Mouse (Mus musculus) MEL (cell line): ENCODE data around the gene Gpx4. TPM values are rescaled to one million over a fixed set of nuclear protein-coding genes. Genes with fewer than 3 reads are reported as not detected.

Experiments used
- DNase-seq: peaks from one replicate; pipeline ENCODE4 v3.0.0; 2011; ENCODE audit warnings: low read depth, low spot score
- H3K27ac ChIP-seq: 2 replicates; pipeline ENCODE4 v1.5.1; 2012; ENCODE audit warnings: low read depth, mild to moderate bottlenecking, control low read depth, low read length, moderate library complexity; ENCODE audit not compliant: control insufficient read depth
- H3K27me3 ChIP-seq, 2 experiments: fragments of 150-350 bp in 1 of 2; sonication (generic) in 1 of 2; 2 replicates each; pipeline ENCODE4 v1.6.1; 2012; ENCODE audit warnings: low read length in 2 of 2, mild to moderate bottlenecking in 2 of 2, improper control_type of control experiment in 1 of 2, moderate library complexity in 1 of 2; ENCODE audit not compliant: insufficient read depth in 2 of 2, control insufficient read depth in 1 of 2
- H3K36me3 ChIP-seq, 2 experiments: 2 replicates each; pipeline ENCODE4 v1.6.1; 2012 to 2014; ENCODE audit warnings: low read length in 2 of 2, improper control_type of control experiment in 1 of 2, inconsistent platforms in 1 of 2, mild to moderate bottlenecking in 1 of 2; ENCODE audit not compliant: insufficient read depth in 2 of 2, control insufficient read depth in 1 of 2
- H3K4me1 ChIP-seq, 2 experiments: fragments of 150-350 bp in 1 of 2; sonication (generic) in 1 of 2; 2 replicates each; pipeline ENCODE4 v1.6.1; 2012; ENCODE audit warnings: low read length in 2 of 2, improper control_type of control experiment in 1 of 2, mild to moderate bottlenecking in 1 of 2; ENCODE audit not compliant: insufficient read depth in 2 of 2, control insufficient read depth in 1 of 2
- H3K4me3 ChIP-seq, 2 experiments: fragments of 150-350 bp in 1 of 2; sonication (generic) in 1 of 2; 2 replicates each; pipeline ENCODE4 v1.5.1; 2012; ENCODE audit warnings: low read depth in 2 of 2, low read length in 2 of 2, mild to moderate bottlenecking in 2 of 2, moderate library complexity in 2 of 2, control low read depth in 1 of 2, improper control_type of control experiment in 1 of 2; ENCODE audit not compliant: control insufficient read depth in 1 of 2, insufficient read depth in 1 of 2
- H3K79me2 ChIP-seq: 2 replicates; pipeline ENCODE4 v1.6.1; 2012; ENCODE audit warnings: mild to moderate bottlenecking, low read length, moderate library complexity; ENCODE audit not compliant: control insufficient read depth, poor library complexity, insufficient read depth
- H3K9ac ChIP-seq: 2 replicates; pipeline ENCODE4 v1.6.1; 2012; ENCODE audit warnings: low read depth, mild to moderate bottlenecking, control low read depth, low read length, moderate library complexity; ENCODE audit not compliant: control insufficient read depth, poor library complexity, severe bottlenecking
- H3K9me3 ChIP-seq: fragments of 150-350 bp; sonication (generic); replicated peaks from 2 replicates; pipeline ENCODE4 v1.6.1; 2012; ENCODE audit warnings: mild to moderate bottlenecking, low read length, improper control_type of control experiment, moderate library complexity; ENCODE audit not compliant: insufficient read depth
- ELF1 ChIP-seq: IDR thresholded peaks from 2 replicates; pipeline ENCODE4 v1.6.1; 2014; ENCODE audit warnings: low read depth, mild to moderate bottlenecking, inconsistent platforms, low read length, improper control_type of control experiment, moderate library complexity
- GATA1 ChIP-seq: IDR thresholded peaks from 2 replicates; pipeline ENCODE4 v1.6.1; 2011; ENCODE audit warnings: low read depth, low read length, improper control_type of control experiment
- JUND ChIP-seq: IDR thresholded peaks from 2 replicates; pipeline ENCODE4 v1.6.1; 2011; ENCODE audit warnings: low read depth, mild to moderate bottlenecking, improper control_type of control experiment, low read length
- MAFK ChIP-seq: IDR thresholded peaks from 2 replicates; pipeline ENCODE4 v1.6.1; 2011; ENCODE audit warnings: low read depth, mild to moderate bottlenecking, low read length, improper control_type of control experiment, borderline replicate concordance
- MAX ChIP-seq: IDR thresholded peaks from 2 replicates; pipeline ENCODE4 v1.6.1; 2011; ENCODE audit warnings: low read length, improper control_type of control experiment
- MEF2A ChIP-seq: IDR thresholded peaks from 2 replicates; pipeline ENCODE4 v1.6.1; 2014; ENCODE audit warnings: low read depth, mild to moderate bottlenecking, inconsistent platforms, low read length, improper control_type of control experiment; ENCODE audit not compliant: poor library complexity, insufficient replicate concordance, severe bottlenecking; ENCODE audit errors: extremely low read depth
- MYB ChIP-seq: IDR thresholded peaks from 2 replicates; pipeline ENCODE4 v1.6.1; 2011; ENCODE audit warnings: mild to moderate bottlenecking, low read depth, low read length, improper control_type of control experiment
- POLR2AphosphoS2 ChIP-seq: IDR thresholded peaks from 2 replicates; pipeline ENCODE4 v1.6.1; 2011; ENCODE audit warnings: low read length, improper control_type of control experiment
- RAD21 ChIP-seq: IDR thresholded peaks from 2 replicates; pipeline ENCODE4 v1.6.1; 2011; ENCODE audit warnings: mild to moderate bottlenecking, low read depth, low read length, improper control_type of control experiment
- TCF12 ChIP-seq: IDR thresholded peaks from 2 replicates; pipeline ENCODE4 v1.6.1; 2014; ENCODE audit warnings: low read depth, mild to moderate bottlenecking, inconsistent platforms, low read length, improper control_type of control experiment, moderate library complexity
- UBTF ChIP-seq: IDR thresholded peaks from 2 replicates; pipeline ENCODE4 v1.6.1; 2012; ENCODE audit warnings: low read depth, mild to moderate bottlenecking, inconsistent platforms, low read length, improper control_type of control experiment, moderate library complexity, borderline replicate concordance; ENCODE audit not compliant: insufficient read depth
- USF1 ChIP-seq: IDR thresholded peaks from 2 replicates; pipeline ENCODE4 v1.6.1; 2014; ENCODE audit warnings: low read depth, mild to moderate bottlenecking, inconsistent platforms, low read length, improper control_type of control experiment, moderate library complexity
- USF2 ChIP-seq, 2 experiments: IDR thresholded peaks; 2 replicates each; pipeline ENCODE4 v1.6.1; 2011 to 2012; ENCODE audit warnings: improper control_type of control experiment in 2 of 2, low read length in 2 of 2, borderline replicate concordance in 1 of 2, inconsistent platforms in 1 of 2, low read depth in 1 of 2, mild to moderate bottlenecking in 1 of 2; ENCODE audit not compliant: insufficient read depth in 1 of 2
- ZMIZ1 ChIP-seq: IDR thresholded peaks from 2 replicates; pipeline ENCODE4 v1.6.1; 2012; ENCODE audit warnings: low read depth, mild to moderate bottlenecking, inconsistent platforms, low read length, improper control_type of control experiment, moderate library complexity
- polyA plus RNA-seq, 2 experiments: library from polyadenylated mRNA; stranded (reverse) in 1 of 2; unstranded in 1 of 2; fragments of >175 nt in 1 of 2; fragments of >200 nt in 1 of 2; gene quantifications; 2 replicates each; pipeline versions ENCODE4 v1.2.1 to v1.2.4; 2012; ENCODE audit warnings: low replicate concordance in 2 of 2, low read depth in 1 of 2; ENCODE audit not compliant: insufficient read length in 2 of 2, insufficient read depth in 1 of 2, missing spikeins in 1 of 2
- total RNA-seq: library from RNA; depleted of rRNA; stranded (reverse); fragments of 300-350 nt; gene quantifications from 2 replicates; pipeline ENCODE4 v1.2.3, GENCODE M21; 2012

Gene Gpx4
- total and polyA plus RNA-seq, 3 experiments: 508 to 536 TPM; not detected in 1

DNA sequence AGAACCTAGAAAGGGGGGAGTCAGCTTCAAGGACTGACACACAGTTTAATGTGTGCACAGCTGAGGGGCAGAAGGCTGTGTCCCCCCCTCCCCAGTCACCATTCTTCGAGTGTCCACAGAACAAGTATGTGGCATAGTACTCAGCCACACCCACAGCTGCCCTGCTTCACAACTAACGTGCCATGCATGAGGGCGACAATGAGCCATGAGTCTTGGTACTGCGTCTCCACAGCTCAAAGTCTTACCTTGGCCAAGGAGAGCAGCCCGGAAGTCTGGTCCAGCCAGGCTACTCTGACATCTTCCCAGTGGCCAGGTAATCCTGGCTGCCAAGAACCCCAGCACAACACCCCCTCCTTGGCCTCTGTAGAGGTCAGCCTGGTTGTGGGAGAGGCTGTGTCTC lies 45.7 kb downstream of the Gpx4 start:
- Histone ChIP-seq H3K27ac (no peak overlapping the region), H3K9ac (no peak overlapping the region), H3K36me3 (peaks cover 0 to 4% of the 10 kb centered on the region in 2 experiments; a peak in 3 of 4 replicates), H3K27me3 (no peaks in the 10 kb centered on the region)
- no peak for DNase-seq
- no peak for TF ChIP-seq TCF12
- no peak for TF ChIP-seq ZMIZ1
- TF ChIP-seq MYB: no peak
- no peak for TF ChIP-seq UBTF
- TF ChIP-seq RAD21: no peak
- TF ChIP-seq GATA1: no peak
- TF ChIP-seq USF2 (IDR thresholded peaks at IDR 0.05; ENCODE audit: borderline replicate concordance in 1 of 2, insufficient read depth in 1 of 2, low read depth in 1 of 2, low read length in 2 of 2): no peak
- TF ChIP-seq, all 39 proteins: peak for 0
- H3K79me2 ChIP-seq: peaks cover 7% of the 10 kb centered on the region
- peaks cover under 1 to 4% of the 10 kb centered on the region in 2 experiments for H3K4me1 ChIP-seq
- no peak overlapping the region for H3K4me3 ChIP-seq
- no peaks in the 10 kb centered on the region for H3K9me3 ChIP-seq

DNA sequence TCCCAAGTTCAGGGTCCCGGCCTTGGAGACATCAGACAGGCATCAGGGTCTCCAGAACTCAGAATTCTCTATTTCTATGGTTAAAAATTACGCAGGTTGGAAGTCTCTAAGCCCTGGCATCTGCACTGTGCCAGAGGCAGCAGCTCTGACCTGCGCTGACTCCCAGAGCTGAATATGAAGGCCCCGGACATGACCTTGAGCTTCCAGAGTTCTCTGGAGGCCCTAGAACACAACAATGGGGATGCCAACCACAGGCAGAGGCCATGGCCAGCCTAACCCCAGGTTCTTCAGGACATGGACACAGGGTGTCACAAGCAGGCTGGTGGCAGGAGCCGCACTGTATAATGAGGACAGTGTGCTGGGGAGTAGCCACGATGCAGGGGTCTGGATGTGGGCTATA lies 47.1 kb downstream of the Gpx4 start:
- Histone ChIP-seq H3K4me1 (peaks cover 2 to 18% of the 10 kb centered on the region in 2 experiments), H3K4me3 (no peak overlapping the region), H3K27ac (no peak overlapping the region), H3K27me3 (no peaks in the 10 kb centered on the region), H3K36me3 (peaks cover 0 to 9% of the 10 kb centered on the region in 2 experiments; a peak in 3 of 4 replicates), H3K9me3 (no peaks in the 10 kb centered on the region), H3K9ac (no peak overlapping the region), H3K79me2 (peaks cover 18% of the 10 kb centered on the region)
- TF ChIP-seq JUND (no peak), GATA1 (no peak), USF2 (IDR thresholded peaks at IDR 0.05; ENCODE audit: borderline replicate concordance in 1 of 2, insufficient read depth in 1 of 2, low read depth in 1 of 2, low read length in 2 of 2) (no peak), POLR2AphosphoS2 (no peak), ZMIZ1 (no peak), USF1 (no peak), UBTF (no peak)
- DNase-seq: no peak

DNA sequence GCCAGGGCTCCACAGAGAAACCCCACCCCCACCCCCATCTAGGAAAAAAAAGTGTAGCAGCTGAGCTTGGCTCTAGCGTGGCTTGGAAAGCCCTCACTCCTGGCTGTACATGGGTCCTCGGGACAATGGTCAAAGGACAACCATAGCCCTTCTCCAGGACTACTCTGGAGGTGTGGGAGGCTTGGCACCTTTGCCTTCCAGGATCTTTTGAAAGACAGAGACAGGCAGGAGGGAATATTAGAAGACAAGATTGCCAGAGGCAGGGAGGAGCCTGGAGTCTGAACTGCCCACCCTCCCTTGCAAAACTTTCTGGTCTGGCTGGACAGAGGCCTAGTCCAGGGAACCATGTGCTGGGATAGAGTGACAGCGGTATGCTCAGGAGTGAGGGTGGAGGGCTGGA lies 47.7 kb downstream of the Gpx4 start:
- no peak overlapping the region for H3K4me3 ChIP-seq
- no peak overlapping the region for H3K27ac ChIP-seq
- peaks cover 2 to 20% of the 10 kb centered on the region in 2 experiments for H3K4me1 ChIP-seq
- H3K36me3 ChIP-seq: peaks cover 0 to 9% of the 10 kb centered on the region in 2 experiments; a peak in 3 of 4 replicates
- no peaks in the 10 kb centered on the region for H3K9me3 ChIP-seq
- peaks cover 22% of the 10 kb centered on the region for H3K79me2 ChIP-seq
- H3K27me3 ChIP-seq: no peaks in the 10 kb centered on the region
- no peak for DNase-seq
- no peak overlapping the region for H3K9ac ChIP-seq
- TF ChIP-seq MAX (no peak), MEF2A (no peak), MAFK (no peak), ELF1 (no peak)
